Mouse (Mus musculus) heart, embryonic 10.5 days (tissue): ENCODE data around the gene Efs. TPM values are rescaled to one million over a fixed set of nuclear protein-coding genes. Genes with fewer than 3 reads are reported as not detected.
"Not testable (repeated sequence)": the region's sequence is repeated elsewhere in the genome, so short reads cannot be mapped to it uniquely, and the experiment has no call there.

ENCODE experiments used
- DNase-seq: peaks from one replicate; pipeline ENCODE4 v3.0.0-alpha.2; 2017; ENCODE audit warnings: low spot score
- H3K27ac ChIP-seq: fragments of 300-500 bp; sonication (generic); 2 replicates; pipeline ENCODE4 v1.5.1; 2016; ENCODE audit warnings: mild to moderate bottlenecking
- H3K27me3 ChIP-seq: fragments of 300-500 bp; sonication (generic); 2 replicates; pipeline ENCODE4 v1.6.1; 2016; ENCODE audit warnings: mild to moderate bottlenecking; ENCODE audit not compliant: poor library complexity, insufficient read depth, severe bottlenecking
- H3K36me3 ChIP-seq: fragments of 300-500 bp; sonication (generic); 2 replicates; pipeline ENCODE4 v1.6.1; 2016; ENCODE audit warnings: mild to moderate bottlenecking, moderate library complexity
- H3K4me1 ChIP-seq: fragments of 300-500 bp; sonication (generic); 2 replicates; pipeline ENCODE4 v1.6.1; 2016; ENCODE audit warnings: mild to moderate bottlenecking
- H3K4me3 ChIP-seq: fragments of 300-500 bp; sonication (generic); 2 replicates; pipeline ENCODE4 v1.5.1; 2016; ENCODE audit warnings: mild to moderate bottlenecking, moderate library complexity
- H3K9me3 ChIP-seq: fragments of 300-500 bp; sonication (generic); 2 replicates; pipeline ENCODE4 v1.6.1; 2016; ENCODE audit warnings: mild to moderate bottlenecking, moderate library complexity
- WGBS: fragments of 180-500 bp; shearing (Covaris S2); methylation state at CpG from one replicate; pipeline ENCODE4 v1.1.7; 2016; 5-methylcytosine and 5-hydroxymethylcytosine counted together
- polyA plus RNA-seq: library from polyadenylated mRNA; unstranded; fragments of >200 nt; fragmentation: Nextera tagmentation; extraction: Ambion mirVana; gene quantifications from 2 replicates; pipeline ENCODE4 v1.2.1, GENCODE M21; 2016

Gene Efs
- 16.7 and 23.5 TPM in 2 replicates for polyA plus RNA-seq

DNA sequence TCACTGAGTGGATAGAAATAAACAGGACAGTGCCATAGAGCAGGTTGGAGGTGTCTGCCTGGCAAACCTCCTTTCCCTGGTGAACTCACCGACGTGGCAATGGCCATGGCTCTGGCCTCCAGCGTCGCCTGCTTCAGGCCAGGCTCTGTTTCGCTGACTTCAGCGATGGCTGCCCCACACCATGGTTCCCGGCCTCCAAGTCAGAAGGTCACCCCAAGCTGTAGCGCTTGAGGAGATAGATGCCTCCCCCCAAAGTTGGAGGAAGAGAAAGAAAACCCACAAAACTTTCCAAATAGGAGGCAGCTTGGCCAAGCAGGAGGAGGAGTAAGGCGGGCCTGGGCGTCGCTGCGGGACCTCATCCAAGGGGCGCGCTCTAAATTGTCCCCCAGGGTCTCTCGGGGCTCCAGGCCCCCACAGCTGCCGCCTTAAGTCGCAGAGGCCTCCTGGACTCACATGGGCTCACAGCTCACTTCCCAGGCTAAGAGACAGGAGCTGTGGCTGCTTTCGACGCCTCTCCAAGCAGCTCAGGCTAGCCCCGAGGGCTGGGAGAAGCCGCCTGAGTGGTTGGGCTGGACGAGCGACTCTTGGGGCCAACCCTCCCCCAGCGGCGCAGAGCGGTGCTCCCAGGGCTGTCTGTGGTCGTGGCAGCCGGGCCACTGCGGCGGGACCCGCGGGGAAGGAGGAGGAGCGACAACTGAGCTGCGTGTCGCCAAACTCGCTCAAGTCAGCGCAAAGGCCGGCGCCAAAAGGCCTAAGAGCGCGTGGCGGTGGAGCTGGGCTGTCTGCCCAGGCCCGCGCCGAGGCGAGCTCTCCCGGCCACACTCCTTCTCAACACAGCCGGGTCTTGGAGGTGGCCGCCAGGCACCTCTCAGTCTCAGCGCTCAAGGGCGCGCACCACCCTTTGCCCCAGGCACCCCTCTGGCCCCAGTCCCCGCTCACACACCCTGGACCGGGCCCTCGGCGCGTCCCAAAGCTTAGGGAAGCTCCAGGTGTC, at the start of gene Efs:
Efs (minus strand) TSS at position 778 of the 994 bp plus-strand sequence.
- peaks cover 26% of the 10 kb centered on the region; the same call in 1 of the 2 replicates for H3K27me3 ChIP-seq
- H3K4me1 ChIP-seq = peaks cover 53% of the 10 kb centered on the region
- H3K9me3 ChIP-seq = peaks cover 9% of the 10 kb centered on the region; the same call in 1 of the 2 replicates
- H3K27ac ChIP-seq = peak within 1 kb of the TSS; percentile 95
- H3K36me3 ChIP-seq = peaks cover 21% of the 10 kb centered on the region
- 3% methylated on average over 57 of the region's 57 CpGs for WGBS
- peak; percentile 87 for DNase-seq
- H3K4me3 ChIP-seq = peak within 1 kb of the TSS; percentile 72

DNA sequence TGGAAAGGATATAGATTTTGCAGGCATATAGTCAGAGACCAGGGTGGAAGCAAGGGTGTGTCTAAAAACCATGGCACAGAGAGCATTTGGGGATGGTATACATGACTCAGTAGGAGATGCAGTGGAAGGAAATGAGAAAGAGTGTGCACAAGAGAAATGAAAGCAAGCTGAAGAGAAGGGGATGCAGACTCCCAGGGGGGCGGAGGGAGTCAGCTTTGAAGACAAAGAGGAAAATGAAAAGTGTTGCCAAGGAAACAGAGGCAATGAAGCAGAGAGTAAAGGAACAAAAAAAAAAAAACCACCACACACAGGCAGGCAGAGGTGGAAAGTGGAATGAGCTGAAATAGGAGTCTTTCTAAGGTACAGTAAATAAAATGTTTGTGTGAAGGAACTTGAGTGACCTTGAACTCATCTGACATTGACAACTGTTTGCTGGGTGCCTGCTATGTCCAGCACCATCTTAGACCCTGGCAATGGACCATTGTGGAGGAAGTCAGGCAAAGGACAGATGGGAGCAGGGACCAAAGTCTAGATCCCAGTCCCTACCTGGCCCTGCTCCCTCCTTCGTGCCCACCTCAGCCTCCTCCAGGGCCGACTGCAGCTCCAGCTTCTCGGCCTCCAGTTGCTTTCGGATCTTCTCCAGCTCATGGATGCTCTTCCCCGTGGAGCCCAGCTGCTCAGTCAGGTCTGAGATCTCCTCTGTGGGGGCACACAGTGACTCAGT, 48.3 kb upstream of the Efs start:
- Histone ChIP-seq H3K4me3 (no peak overlapping the region), H3K27me3 (peaks cover 5% of the 10 kb centered on the region), H3K4me1 (peaks cover 46% of the 10 kb centered on the region), H3K36me3 (peaks cover 83% of the 10 kb centered on the region), H3K9me3 (no peaks in the 10 kb centered on the region), H3K27ac (peak overlapping the region; percentile 70)
- 86% methylated on average over 6 of the region's 6 CpGs for WGBS
- no peak for DNase-seq

DNA sequence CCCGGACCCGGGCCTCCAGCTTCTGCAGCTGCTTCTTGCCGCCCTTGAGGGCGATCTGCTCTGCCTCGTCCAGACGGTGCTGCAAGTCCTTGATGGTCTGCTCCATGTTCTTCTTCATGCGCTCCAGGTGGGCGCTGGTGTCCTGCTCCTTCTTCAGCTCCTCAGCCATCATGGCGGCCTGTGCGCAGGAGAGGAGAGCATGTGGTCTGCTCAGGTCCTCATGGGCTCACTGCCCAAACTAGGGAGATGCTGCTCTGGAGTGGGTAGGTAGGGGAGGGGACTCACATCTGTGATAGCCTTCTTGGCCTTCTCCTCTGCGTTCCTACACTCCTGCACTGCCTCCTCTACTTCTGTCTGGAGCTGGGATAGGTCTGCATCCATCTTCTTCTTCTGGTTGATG, 46.9 kb upstream of the Efs start:
- not testable (repeated sequence) for DNase-seq, H3K27me3 ChIP-seq, H3K9me3 ChIP-seq, H3K4me3 ChIP-seq, H3K27ac ChIP-seq
- peaks cover 51% of the 10 kb centered on the region for H3K4me1 ChIP-seq
- H3K36me3 ChIP-seq = peaks cover 69% of the 10 kb centered on the region
- 89% methylated on average over 11 of the region's 11 CpGs for WGBS

DNA sequence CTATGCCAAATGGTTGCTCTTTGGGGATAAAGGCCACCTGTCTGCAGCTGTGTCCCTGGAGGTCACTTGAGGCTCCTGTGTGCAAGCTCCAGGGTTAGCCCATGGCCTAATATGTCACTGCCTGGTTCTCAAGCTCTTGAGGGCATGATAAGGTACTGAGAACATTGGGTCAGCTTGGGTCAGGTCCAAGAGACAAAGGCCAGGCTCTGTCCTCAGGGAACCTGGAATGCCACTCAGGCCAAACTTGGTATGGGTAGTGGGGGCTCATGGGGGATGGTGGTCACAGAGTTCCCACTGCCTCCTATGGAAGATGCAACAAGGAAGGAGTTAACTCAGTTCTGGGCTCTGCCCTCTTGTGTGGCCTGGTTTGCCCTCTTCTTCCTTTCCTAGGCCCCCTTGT, 42.4 kb upstream of the Efs start:
- peaks cover 40% of the 10 kb centered on the region for H3K36me3 ChIP-seq
- 0 out of 2 replicates have a peak overlapping the region, but pooled peaks have one; percentile 7 for H3K4me3 ChIP-seq
- no peaks in the 10 kb centered on the region for H3K27me3 ChIP-seq
- no peaks in the 10 kb centered on the region for H3K9me3 ChIP-seq
- no peak for DNase-seq
- H3K27ac ChIP-seq = peak overlapping the region; percentile 88
- peaks cover 41% of the 10 kb centered on the region for H3K4me1 ChIP-seq

DNA sequence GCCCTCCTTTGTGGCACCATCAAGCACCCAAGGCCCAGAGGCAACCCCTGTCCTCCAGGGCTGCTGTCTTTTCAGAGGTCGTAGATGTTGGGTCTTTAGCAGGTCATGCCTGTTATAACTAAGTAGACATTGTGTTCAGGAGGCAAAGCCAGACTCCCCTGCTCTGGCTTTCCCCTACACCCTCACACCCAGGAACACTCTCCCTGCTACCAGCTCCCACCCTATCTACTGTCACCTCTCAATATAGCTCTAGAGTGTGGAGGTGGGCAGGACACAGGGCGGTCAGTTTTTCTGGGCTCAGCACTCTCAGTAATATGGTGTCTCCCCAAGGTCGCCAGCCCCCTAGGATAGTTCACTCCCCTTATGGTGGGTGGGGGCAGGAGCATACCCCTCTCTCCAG, 41.9 kb upstream of the Efs start:
- H3K36me3 ChIP-seq = peaks cover 39% of the 10 kb centered on the region
- peaks cover 44% of the 10 kb centered on the region for H3K4me1 ChIP-seq

DNA sequence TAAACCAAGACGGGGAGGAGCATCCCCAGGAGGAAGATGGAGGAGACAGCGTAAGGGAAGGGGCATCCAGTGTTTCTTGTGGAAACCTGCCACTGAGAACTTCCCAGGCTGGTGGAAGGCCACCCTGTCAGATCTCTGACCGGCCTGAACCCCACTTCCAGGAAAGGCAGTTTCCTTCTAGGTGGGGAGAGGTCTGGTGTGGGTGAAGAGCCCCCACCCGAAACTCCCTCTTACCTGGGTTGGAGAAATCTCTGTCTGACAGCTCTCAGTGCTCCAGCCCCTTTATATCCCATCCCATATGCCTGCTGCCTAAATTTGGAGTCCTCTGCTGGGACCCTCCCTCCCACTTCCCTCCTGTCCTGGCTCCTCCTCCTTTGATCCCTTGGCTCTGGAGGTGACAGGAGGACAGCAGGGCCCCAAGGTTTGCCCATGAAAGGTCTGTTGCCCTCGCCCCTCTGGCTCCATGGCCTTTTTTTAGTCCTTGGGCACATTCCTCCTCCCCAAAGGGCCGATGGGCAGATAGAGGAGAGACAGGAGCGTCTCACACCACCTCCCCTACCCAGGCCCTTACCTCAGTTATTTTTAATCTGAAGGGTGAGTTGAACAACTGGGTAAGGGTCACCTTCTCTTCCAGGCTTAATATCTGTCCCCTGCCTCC, 40.5 kb upstream of the Efs start, which contains the start of gene Myh6:
Myh6 (minus strand) TSS at position 608 of the 658 bp plus-strand sequence.
- H3K4me3 ChIP-seq = peak within 1 kb of the TSS; percentile 64
- peak within 1 kb of the TSS; percentile 88 for H3K27ac ChIP-seq
- H3K27me3 ChIP-seq = no peaks in the 10 kb centered on the region
- H3K9me3 ChIP-seq = no peaks in the 10 kb centered on the region
- 29% methylated on average over 7 of the region's 7 CpGs for WGBS
- DNase-seq = peak; percentile 94
- peaks cover 52% of the 10 kb centered on the region for H3K4me1 ChIP-seq
- peaks cover 41% of the 10 kb centered on the region for H3K36me3 ChIP-seq

More for the DNA sequence above, 41.9 kb upstream of the Efs start:
- Histone ChIP-seq H3K4me3 (no peak overlapping the region), H3K27me3 (no peaks in the 10 kb centered on the region), H3K27ac (peak overlapping the region; percentile 88), H3K9me3 (no peaks in the 10 kb centered on the region)
- no peak for DNase-seq
- WGBS = 42% methylated on average over 3 of the region's 3 CpGs

DNA sequence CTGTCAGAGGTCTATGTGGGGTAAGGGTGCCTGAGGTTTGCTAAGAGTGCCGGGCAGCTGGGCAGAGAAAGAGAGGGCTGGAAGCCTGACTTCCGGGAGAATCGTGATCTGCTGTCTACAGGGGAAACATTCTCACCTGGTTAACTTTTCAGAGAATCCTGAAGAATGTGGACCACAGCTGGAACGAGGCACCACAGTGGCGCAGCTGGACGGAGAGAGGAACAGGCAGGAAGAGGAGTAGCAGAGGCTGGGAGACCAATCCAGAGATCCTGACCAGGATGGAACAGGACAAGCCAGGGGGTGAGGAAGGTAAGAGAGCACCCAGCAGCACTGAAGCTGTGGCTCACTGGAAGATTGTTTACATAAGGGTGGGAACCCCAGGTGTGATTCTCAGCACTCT, 39.7 kb upstream of the Efs start:
- Histone ChIP-seq H3K27ac (peak overlapping the region; percentile 88), H3K9me3 (no peaks in the 10 kb centered on the region), H3K27me3 (no peaks in the 10 kb centered on the region), H3K4me3 (peak overlapping the region; percentile 64), H3K4me1 (peaks cover 57% of the 10 kb centered on the region), H3K36me3 (peaks cover 41% of the 10 kb centered on the region)
- DNase-seq = no peak
- 42% methylated on average over 6 of the region's 6 CpGs for WGBS

DNA sequence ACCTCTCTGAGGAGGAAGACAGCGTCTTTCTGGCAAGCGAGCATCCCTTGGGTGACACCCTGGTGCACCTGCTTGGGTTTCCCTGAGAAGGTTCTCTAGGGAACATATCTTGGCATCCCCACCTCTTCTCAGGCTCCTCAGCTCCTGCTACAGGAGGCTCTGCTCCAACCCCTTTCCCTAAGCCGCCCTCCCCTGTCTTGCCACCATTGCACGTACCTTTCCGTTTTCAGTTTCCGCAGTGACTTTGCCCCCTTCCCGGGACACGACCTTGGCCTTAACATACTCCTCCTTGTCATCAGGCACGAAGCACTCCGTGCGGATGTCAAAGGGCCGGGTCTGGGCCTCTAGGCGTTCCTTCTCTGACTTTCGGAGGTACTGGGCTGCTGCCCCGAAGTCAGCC, 39.1 kb upstream of the Efs start:
- H3K4me3 ChIP-seq = peak overlapping the region; percentile 64

DNA sequence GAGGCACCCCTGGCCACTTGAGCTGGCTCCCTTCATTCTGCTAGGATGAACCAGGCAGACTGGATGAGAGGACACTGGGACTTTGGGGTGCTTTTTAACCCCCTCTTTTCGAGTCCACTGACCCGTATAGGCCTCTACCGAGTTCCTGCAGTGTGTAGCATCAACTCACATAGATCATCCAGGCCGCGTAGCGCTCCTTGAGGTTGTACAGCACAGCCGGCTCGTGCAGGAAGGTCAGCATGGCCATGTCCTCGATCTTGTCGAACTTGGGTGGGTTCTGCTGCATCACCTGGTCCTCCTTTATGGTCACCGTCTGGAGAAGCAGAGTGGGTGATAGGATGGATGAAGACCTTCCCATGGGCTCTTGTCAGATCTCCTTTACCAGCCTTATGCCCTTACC, 37.8 kb upstream of the Efs start:
- peak overlapping the region; percentile 88 for H3K27ac ChIP-seq
- peaks cover 52% of the 10 kb centered on the region for H3K4me1 ChIP-seq
- no peaks in the 10 kb centered on the region for H3K9me3 ChIP-seq
- H3K4me3 ChIP-seq = peak overlapping the region; percentile 64
- peaks cover 53% of the 10 kb centered on the region for H3K36me3 ChIP-seq
- H3K27me3 ChIP-seq = no peaks in the 10 kb centered on the region
- DNase-seq = no peak
- 71% methylated on average over 11 of the region's 11 CpGs for WGBS

More for the DNA sequence above, 39.1 kb upstream of the Efs start:
- Histone ChIP-seq H3K9me3 (no peaks in the 10 kb centered on the region), H3K27me3 (no peaks in the 10 kb centered on the region), H3K4me1 (peaks cover 58% of the 10 kb centered on the region), H3K27ac (peak overlapping the region; percentile 88), H3K36me3 (peaks cover 41% of the 10 kb centered on the region)
- no peak for DNase-seq
- WGBS = 47% methylated on average over 15 of the region's 15 CpGs

DNA sequence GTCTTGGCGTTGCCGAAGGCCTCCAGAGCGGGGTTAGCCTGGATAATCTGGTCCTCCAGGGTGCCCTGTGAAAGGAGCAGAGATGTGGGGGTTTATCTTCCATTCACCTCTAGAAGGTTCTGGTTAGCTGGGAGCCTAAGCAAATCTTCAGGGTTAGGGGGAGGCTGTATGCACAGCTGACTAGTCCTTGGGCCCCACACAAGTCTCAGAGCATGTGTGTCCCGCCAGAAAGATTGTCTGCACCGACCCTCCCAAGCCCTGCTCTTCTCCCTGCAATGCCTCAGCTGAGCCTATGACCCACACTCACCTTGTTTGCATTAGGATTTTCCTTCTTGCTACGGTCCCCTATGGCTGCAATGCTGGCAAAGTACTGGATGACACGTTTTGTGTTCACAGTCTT, 36.8 kb upstream of the Efs start:
- Histone ChIP-seq H3K36me3 (peaks cover 64% of the 10 kb centered on the region), H3K27me3 (no peaks in the 10 kb centered on the region), H3K27ac (peak overlapping the region; percentile 82), H3K4me1 (peaks cover 47% of the 10 kb centered on the region), H3K4me3 (peak overlapping the region; percentile 64), H3K9me3 (no peaks in the 10 kb centered on the region)
- WGBS = 68% methylated on average over 7 of the region's 7 CpGs
- no peak for DNase-seq

DNA sequence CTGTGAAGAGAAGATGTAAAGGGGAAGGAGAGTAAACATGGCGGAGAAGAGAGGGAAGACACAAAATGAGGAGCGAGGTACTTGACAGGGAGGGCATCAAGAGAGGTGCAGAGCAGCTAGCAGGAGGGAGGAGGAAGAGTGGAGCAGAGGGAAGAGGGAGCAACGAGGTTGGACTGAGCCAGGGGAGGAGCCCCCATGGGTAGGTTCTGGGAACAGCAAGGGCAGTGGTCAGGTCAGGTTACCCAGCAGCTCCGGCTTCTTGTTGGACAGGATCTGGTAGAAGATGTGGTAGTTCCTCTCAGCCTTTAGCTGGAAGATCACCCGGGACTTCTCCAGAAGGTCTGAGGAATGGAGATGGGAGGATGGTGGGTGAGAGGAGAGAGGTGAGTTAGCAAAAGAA, 35.6 kb upstream of the Efs start:
- H3K36me3 ChIP-seq = peaks cover 76% of the 10 kb centered on the region

DNA sequence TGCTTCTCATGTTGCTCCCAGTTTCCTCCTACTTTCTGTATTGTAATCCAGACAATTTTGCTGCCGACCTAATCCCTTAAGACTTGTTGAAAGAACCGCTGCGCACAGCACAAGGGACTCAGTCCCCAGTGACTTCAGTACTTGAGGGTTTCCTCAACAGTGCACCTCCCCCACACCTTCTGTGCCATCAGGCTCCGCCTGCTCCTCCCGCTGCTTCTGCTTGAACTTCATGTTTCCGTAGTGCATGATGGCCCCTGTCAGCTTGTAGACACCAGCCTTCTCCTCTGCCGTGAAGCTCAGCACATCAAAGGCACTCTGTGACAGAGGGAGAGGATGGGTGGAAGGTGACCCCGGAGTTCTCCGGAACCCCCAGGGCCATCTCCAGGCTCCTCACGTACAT, 34.8 kb upstream of the Efs start:
- peaks cover 44% of the 10 kb centered on the region for H3K4me1 ChIP-seq
- no peak for DNase-seq

More for the DNA sequence above, 35.6 kb upstream of the Efs start:
- Histone ChIP-seq H3K27me3 (no peaks in the 10 kb centered on the region), H3K4me3 (peak overlapping the region; percentile 64), H3K4me1 (peaks cover 41% of the 10 kb centered on the region), H3K27ac (peak overlapping the region; percentile 82), H3K9me3 (no peaks in the 10 kb centered on the region)
- DNase-seq = no peak
- 65% methylated on average over 5 of the region's 5 CpGs for WGBS

More for the DNA sequence above, 34.8 kb upstream of the Efs start:
- H3K27me3 ChIP-seq = no peaks in the 10 kb centered on the region
- peaks cover 82% of the 10 kb centered on the region for H3K36me3 ChIP-seq
- 49% methylated on average over 10 of the region's 10 CpGs for WGBS
- H3K9me3 ChIP-seq = no peaks in the 10 kb centered on the region
- H3K4me3 ChIP-seq = peak overlapping the region; percentile 64
- H3K27ac ChIP-seq = peak overlapping the region; percentile 82
